Mouse (Mus musculus) limb, embryonic 10.5 days (tissue): ENCODE measurements around the gene Arl4d. TPM values are rescaled to one million over a fixed set of nuclear protein-coding genes. Genes with fewer than 3 reads are reported as not detected.

Experiments used
- polyA plus RNA-seq: library from polyadenylated mRNA; unstranded; fragments of >200 nt; fragmentation: Nextera tagmentation; extraction: Ambion mirVana; gene quantifications from 2 replicates; pipeline ENCODE4 v1.2.1, GENCODE M21; 2016

Gene Arl4d
- polyA plus RNA-seq, 1 experiment from 2014 or later = 1.9 TPM

Other genes starting within 250 kb of the Arl4d start
- 106 and 111 TPM in 2 replicates for gene Aarsd1, start 247.9 kb upstream of the Arl4d start, polyA plus RNA-seq
- gene Gm27029, start 240.7 kb upstream of the Arl4d start, polyA plus RNA-seq = 9.9 and 15.0 TPM in 2 replicates
- gene Rundc1, start 240.5 kb upstream of the Arl4d start, polyA plus RNA-seq = 16.8 and 19.6 TPM in 2 replicates
- 4.0 and 4.7 TPM in 2 replicates for gene Ptges3l, start 240.2 kb upstream of the Arl4d start, polyA plus RNA-seq
- 448 and 536 TPM in 2 replicates for gene Rpl27, start 223.2 kb upstream of the Arl4d start, polyA plus RNA-seq
- gene Ifi35, start 217.1 kb upstream of the Arl4d start, polyA plus RNA-seq = 2.3 and 3.1 TPM in 2 replicates
- gene Rnd2, start 200.5 kb upstream of the Arl4d start, polyA plus RNA-seq = 5.0 and 6.3 TPM in 2 replicates
- gene Vat1, start 199.3 kb upstream of the Arl4d start, polyA plus RNA-seq = 14.6 and 17.2 TPM in 2 replicates
- 22.2 and 22.6 TPM in 2 replicates for gene Brca1, start 113.6 kb upstream of the Arl4d start, polyA plus RNA-seq
- 51.7 and 73.2 TPM in 2 replicates for gene Nbr1, start 113.4 kb upstream of the Arl4d start, polyA plus RNA-seq
- gene Tmem106a, start 83.3 kb upstream of the Arl4d start, polyA plus RNA-seq = 1.1 and 1.8 TPM in 2 replicates
- not detected in 2 replicates for gene Gm11634, start 66.3 kb upstream of the Arl4d start, polyA plus RNA-seq
- gene Rdm1, start 38.3 kb upstream of the Arl4d start, polyA plus RNA-seq = 18.7 and 22.3 TPM in 2 replicates
- 51.7 and 60.5 TPM in 2 replicates for gene Dhx8, start 67.4 kb downstream of the Arl4d start, polyA plus RNA-seq
- 37.8 and 48.3 TPM in 2 replicates for gene Etv4, start 119.8 kb downstream of the Arl4d start, polyA plus RNA-seq
- gene Meox1, start 228.8 kb downstream of the Arl4d start, polyA plus RNA-seq = 11.2 and 12.1 TPM in 2 replicates